Mouse (Mus musculus): ENCODE results near the gene Tln1. TPM values are rescaled to one million over a fixed set of nuclear protein-coding genes. Genes with fewer than 3 reads are reported as not detected.
A peak's percentile ranks its signal among the peaks of the same experiment; 100 is the strongest.
"Not testable (repeated sequence)": the region's sequence is repeated elsewhere in the genome, so short reads cannot be mapped to it uniquely, and the experiment has no call there.

Gene Tln1
- polyA plus RNA-seq, 1 experiment from 2014 or later: 98.5 TPM

DNA sequence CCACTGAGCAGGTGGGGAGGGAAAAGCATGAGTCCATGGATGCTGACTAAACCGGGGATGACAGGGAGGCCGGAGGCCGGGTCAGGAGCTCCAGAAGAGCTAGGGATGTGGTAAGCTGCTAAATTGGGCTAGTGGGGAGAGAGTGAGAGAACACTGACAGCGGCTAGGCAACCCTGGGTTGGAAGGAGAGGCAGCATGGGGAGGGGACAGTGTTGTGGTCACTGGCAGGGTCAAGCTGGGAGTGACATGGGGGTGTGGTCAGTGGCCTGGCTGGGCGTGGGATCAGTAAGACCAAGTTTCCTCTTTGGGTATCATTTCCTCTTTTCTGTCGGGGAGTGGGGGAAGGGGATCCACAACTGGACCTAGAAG is 2.3 kb downstream of the Tln1 start:
- WGBS: 36% methylated on average over 6 of the region's 6 CpGs
- Histone ChIP-seq H3K36me3 (ENCODE audit: control insufficient read depth, insufficient read depth, low read length) (peaks cover 27% of the 10 kb centered on the region), H3K27ac (ENCODE audit: low read length) (peak overlapping the region; percentile 11; the same call in 1 of the 2 replicates)

GRCm38 (mm10) chr4:43559519-43560242 is 2.8 kb downstream of the Tln1 start:
- WGBS: 59% methylated on average over 13 of the region's 13 CpGs
- Histone ChIP-seq H3K36me3 (ENCODE audit: control insufficient read depth, insufficient read depth, low read length) (peaks cover 27% of the 10 kb centered on the region), H3K27me3 (ENCODE audit: control insufficient read depth, insufficient read depth, low read length) (no peaks in the 10 kb centered on the region), H3K9me3 (ENCODE audit: control insufficient read depth, low read depth, low read length) (no peaks in the 10 kb centered on the region), H3K4me2 (replicated peaks; ENCODE audit: low read depth, low read length) (peak overlapping the region; percentile 82), H3K4me3 (ENCODE audit: low read depth, low read length) (peak overlapping the region; percentile 82), H3K4me1 (ENCODE audit: control insufficient read depth, insufficient read depth, low read length) (peaks cover 48% of the 10 kb centered on the region), H3K9ac (replicated peaks; ENCODE audit: low read depth, low read length) (no peak overlapping the region; the same call in 1 of the 2 replicates), H3K27ac (ENCODE audit: low read length) (peak overlapping the region; percentile 11; the same call in 1 of the 2 replicates)
- ATAC-seq (ENCODE audit: insufficient number of reproducible peaks, insufficient read depth, low FRiP score, low read depth): no peak

More for the DNA sequence above, 2.3 kb downstream of the Tln1 start:
- ATAC-seq (ENCODE audit: insufficient number of reproducible peaks, insufficient read depth, low FRiP score, low read depth): no peak
- Histone ChIP-seq H3K4me3 (ENCODE audit: low read depth, low read length) (peak overlapping the region; percentile 82), H3K4me2 (replicated peaks; ENCODE audit: low read depth, low read length) (peak overlapping the region; percentile 82), H3K4me1 (ENCODE audit: control insufficient read depth, insufficient read depth, low read length) (peaks cover 48% of the 10 kb centered on the region), H3K9ac (replicated peaks; ENCODE audit: low read depth, low read length) (peak overlapping the region; percentile 11; the same call in 1 of the 2 replicates), H3K27me3 (ENCODE audit: control insufficient read depth, insufficient read depth, low read length) (no peaks in the 10 kb centered on the region), H3K9me3 (ENCODE audit: control insufficient read depth, low read depth, low read length) (no peaks in the 10 kb centered on the region)

DNA sequence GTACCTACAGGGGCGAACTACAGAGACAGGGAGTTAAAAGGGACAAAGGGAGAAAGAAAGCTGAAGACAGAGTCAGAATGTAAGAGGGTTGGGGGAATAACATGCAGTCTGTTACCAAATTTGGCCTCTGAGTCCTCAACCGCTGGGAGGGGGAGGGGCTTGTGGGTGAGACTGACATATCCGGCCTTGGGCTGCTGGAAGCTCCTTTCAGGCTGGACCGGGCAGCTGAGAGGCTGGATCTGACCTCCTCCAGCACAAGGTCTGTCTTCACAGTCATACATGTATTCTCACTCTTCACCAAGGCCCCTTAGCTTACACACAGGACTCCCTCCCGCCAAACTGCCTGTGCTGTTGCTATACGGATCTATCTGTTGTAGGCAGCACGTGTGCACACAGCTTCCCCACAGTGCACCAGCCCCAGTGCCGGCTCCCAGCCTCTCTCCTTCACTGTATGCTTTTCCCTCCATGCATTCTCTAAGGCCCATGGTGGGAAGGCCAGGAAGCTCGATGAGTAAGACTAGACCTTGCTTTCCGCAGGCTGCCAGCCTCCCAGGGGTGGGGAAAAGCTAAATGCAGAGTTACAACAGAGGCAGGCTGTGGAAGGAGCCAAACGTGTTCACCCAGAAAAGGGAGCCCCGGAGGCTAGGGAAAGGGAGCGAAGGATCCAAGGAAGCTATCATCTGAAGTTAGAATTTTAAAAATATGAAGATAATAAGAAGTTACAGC is 3.7 kb downstream of the Tln1 start:
- peak overlapping the region; percentile 88 for H3K27ac ChIP-seq (ENCODE audit: low read length)
- peak overlapping the region; percentile 82 for H3K4me2 ChIP-seq (replicated peaks; ENCODE audit: low read depth, low read length)
- H3K9me3 ChIP-seq (ENCODE audit: control insufficient read depth, low read depth, low read length): no peaks in the 10 kb centered on the region
- no peak overlapping the region for H3K9ac ChIP-seq (replicated peaks; ENCODE audit: low read depth, low read length)
- peaks cover 43% of the 10 kb centered on the region for H3K4me1 ChIP-seq (ENCODE audit: control insufficient read depth, insufficient read depth, low read length)
- no peaks in the 10 kb centered on the region for H3K27me3 ChIP-seq (ENCODE audit: control insufficient read depth, insufficient read depth, low read length)
- WGBS: 13% methylated on average over 13 of the region's 13 CpGs
- H3K36me3 ChIP-seq (ENCODE audit: control insufficient read depth, insufficient read depth, low read length): peaks cover 30% of the 10 kb centered on the region
- peak overlapping the region; percentile 82 for H3K4me3 ChIP-seq (ENCODE audit: low read depth, low read length)
- ATAC-seq (ENCODE audit: insufficient number of reproducible peaks, insufficient read depth, low FRiP score, low read depth): 0 out of 2 replicates have a peak, but pooled peaks have one; percentile 1

DNA sequence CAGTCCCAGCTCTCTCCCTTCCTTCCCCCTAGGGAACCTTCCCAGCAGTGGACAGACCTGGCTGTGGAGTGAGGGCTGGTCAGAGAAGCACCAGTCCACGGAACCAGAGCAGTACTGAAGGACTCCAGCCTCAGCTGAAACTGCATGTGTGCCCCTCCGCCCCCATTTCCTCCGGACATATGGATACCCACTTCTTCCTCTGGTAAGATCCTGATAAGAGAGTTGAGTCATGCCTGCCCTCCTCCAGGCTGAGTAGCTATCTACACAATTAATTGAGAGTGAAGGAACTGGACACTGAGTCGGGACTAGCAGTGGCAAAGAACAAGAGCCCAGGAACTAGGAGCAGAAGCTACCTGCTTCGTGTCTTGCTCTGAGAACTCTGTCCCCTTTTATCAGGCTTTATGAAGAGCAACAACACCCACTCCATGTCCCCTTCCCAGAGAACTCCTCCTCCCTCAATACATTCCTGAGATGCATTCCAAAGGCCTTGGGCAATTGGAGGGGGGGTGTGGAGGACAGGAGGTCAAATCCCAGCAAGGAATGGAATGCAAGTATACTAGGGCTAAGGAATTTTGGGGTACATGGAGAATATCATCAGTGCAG is 4.4 kb downstream of the Tln1 start:
- peaks cover 37% of the 10 kb centered on the region for H3K4me1 ChIP-seq (ENCODE audit: control insufficient read depth, insufficient read depth, low read length)
- ATAC-seq (ENCODE audit: insufficient number of reproducible peaks, insufficient read depth, low FRiP score, low read depth): no peak
- peak overlapping the region; percentile 82 for H3K4me2 ChIP-seq (replicated peaks; ENCODE audit: low read depth, low read length)
- H3K36me3 ChIP-seq (ENCODE audit: control insufficient read depth, insufficient read depth, low read length): peaks cover 35% of the 10 kb centered on the region
- no peaks in the 10 kb centered on the region for H3K9me3 ChIP-seq (ENCODE audit: control insufficient read depth, low read depth, low read length)
- H3K9ac ChIP-seq (replicated peaks; ENCODE audit: low read depth, low read length): peak overlapping the region; percentile 22
- 20% methylated on average over 5 of the region's 5 CpGs for WGBS
- H3K27ac ChIP-seq (ENCODE audit: low read length): peak overlapping the region; percentile 88
- H3K4me3 ChIP-seq (ENCODE audit: low read depth, low read length): peak overlapping the region; percentile 82; the same call in 1 of the 2 replicates
- no peaks in the 10 kb centered on the region for H3K27me3 ChIP-seq (ENCODE audit: control insufficient read depth, insufficient read depth, low read length)

GRCm38 (mm10) chr4:43555926-43556325 is 6.6 kb downstream of the Tln1 start:
- Histone ChIP-seq H3K27me3 (ENCODE audit: control insufficient read depth, insufficient read depth, low read length) (no peaks in the 10 kb centered on the region), H3K27ac (ENCODE audit: low read length) (no peak overlapping the region), H3K36me3 (ENCODE audit: control insufficient read depth, insufficient read depth, low read length) (peaks cover 56% of the 10 kb centered on the region), H3K9ac (replicated peaks; ENCODE audit: low read depth, low read length) (no peak overlapping the region), H3K4me3 (ENCODE audit: low read depth, low read length) (no peak overlapping the region), H3K4me2 (replicated peaks; ENCODE audit: low read depth, low read length) (no peak overlapping the region), H3K9me3 (ENCODE audit: control insufficient read depth, low read depth, low read length) (no peaks in the 10 kb centered on the region), H3K4me1 (ENCODE audit: control insufficient read depth, insufficient read depth, low read length) (peaks cover 34% of the 10 kb centered on the region)
- WGBS: 93% methylated on average over 7 of the region's 7 CpGs
- no peak for ATAC-seq (ENCODE audit: insufficient number of reproducible peaks, insufficient read depth, low FRiP score, low read depth)

GRCm38 (mm10) chr4:43553891-43554290 is 8.6 kb downstream of the Tln1 start:
- Histone ChIP-seq H3K27me3 (ENCODE audit: control insufficient read depth, insufficient read depth, low read length) (no peaks in the 10 kb centered on the region), H3K4me1 (ENCODE audit: control insufficient read depth, insufficient read depth, low read length) (peaks cover 14% of the 10 kb centered on the region; the same call in 1 of the 2 replicates), H3K27ac (ENCODE audit: low read length) (no peak overlapping the region), H3K4me3 (ENCODE audit: low read depth, low read length) (no peak overlapping the region), H3K4me2 (replicated peaks; ENCODE audit: low read depth, low read length) (no peak overlapping the region), H3K36me3 (ENCODE audit: control insufficient read depth, insufficient read depth, low read length) (peaks cover 76% of the 10 kb centered on the region), H3K9ac (replicated peaks; ENCODE audit: low read depth, low read length) (no peak overlapping the region), H3K9me3 (ENCODE audit: control insufficient read depth, low read depth, low read length) (no peaks in the 10 kb centered on the region)
- ATAC-seq (ENCODE audit: insufficient number of reproducible peaks, insufficient read depth, low FRiP score, low read depth): no peak

GRCm38 (mm10) chr4:43552437-43552836 is 10.1 kb downstream of the Tln1 start:
- Histone ChIP-seq H3K4me2 (replicated peaks; ENCODE audit: low read depth, low read length) (no peak overlapping the region), H3K9ac (replicated peaks; ENCODE audit: low read depth, low read length) (no peak overlapping the region), H3K4me1 (ENCODE audit: control insufficient read depth, insufficient read depth, low read length) (no peaks in the 10 kb centered on the region; the same call in 1 of the 2 replicates), H3K27me3 (ENCODE audit: control insufficient read depth, insufficient read depth, low read length) (no peaks in the 10 kb centered on the region), H3K36me3 (ENCODE audit: control insufficient read depth, insufficient read depth, low read length) (peaks cover 90% of the 10 kb centered on the region), H3K27ac (ENCODE audit: low read length) (no peak overlapping the region), H3K9me3 (ENCODE audit: control insufficient read depth, low read depth, low read length) (no peaks in the 10 kb centered on the region), H3K4me3 (ENCODE audit: low read depth, low read length) (no peak overlapping the region)
- no peak for ATAC-seq (ENCODE audit: insufficient number of reproducible peaks, insufficient read depth, low FRiP score, low read depth)
- 96% methylated on average over 5 of the region's 5 CpGs for WGBS

- WGBS: 89% methylated on average over 6 of the region's 6 CpGs
- not testable (repeated sequence) for ATAC-seq (ENCODE audit: insufficient number of reproducible peaks, insufficient read depth, low FRiP score, low read depth)
Measured at GRCm38 (mm10) chr4:43551854-43552253, 10.6 kb downstream of the Tln1 start.

More at GRCm38 (mm10) chr4:43551854-43552253, 10.6 kb downstream of the Tln1 start:
- H3K36me3 ChIP-seq (ENCODE audit: control insufficient read depth, insufficient read depth, low read length): peaks cover 96% of the 10 kb centered on the region
- H3K4me2 ChIP-seq (replicated peaks; ENCODE audit: low read depth, low read length); H3K9ac ChIP-seq (replicated peaks; ENCODE audit: low read depth, low read length); H3K4me3 ChIP-seq (ENCODE audit: low read depth, low read length); H3K4me1 ChIP-seq (ENCODE audit: control insufficient read depth, insufficient read depth, low read length); H3K27ac ChIP-seq (ENCODE audit: low read length); H3K9me3 ChIP-seq (ENCODE audit: control insufficient read depth, low read depth, low read length); H3K27me3 ChIP-seq (ENCODE audit: control insufficient read depth, insufficient read depth, low read length): not testable (repeated sequence)
